Mouse (Mus musculus) adrenal gland, postnatal 4 days (tissue): Measurements from ENCODE around the gene Map4k2. TPM values are rescaled to one million over a fixed set of nuclear protein-coding genes. Genes with fewer than 3 reads are reported as not detected.

ENCODE experiments used
- DNase-seq, 2 experiments: peaks; one replicate each; pipeline ENCODE4 v3.0.0; 2021 to 2022; ENCODE audit warnings: low spot score in 2 of 2, mixed read lengths in 2 of 2
- total RNA-seq, 2 experiments: library from RNA; stranded (reverse); gene quantifications; 2 replicates each; pipeline ENCODE4 v1.2.3; 2021

Map4k2 gene
- total RNA-seq, 2 experiments from 2014 or later, result 61.1 to 62.0 TPM

DNA sequence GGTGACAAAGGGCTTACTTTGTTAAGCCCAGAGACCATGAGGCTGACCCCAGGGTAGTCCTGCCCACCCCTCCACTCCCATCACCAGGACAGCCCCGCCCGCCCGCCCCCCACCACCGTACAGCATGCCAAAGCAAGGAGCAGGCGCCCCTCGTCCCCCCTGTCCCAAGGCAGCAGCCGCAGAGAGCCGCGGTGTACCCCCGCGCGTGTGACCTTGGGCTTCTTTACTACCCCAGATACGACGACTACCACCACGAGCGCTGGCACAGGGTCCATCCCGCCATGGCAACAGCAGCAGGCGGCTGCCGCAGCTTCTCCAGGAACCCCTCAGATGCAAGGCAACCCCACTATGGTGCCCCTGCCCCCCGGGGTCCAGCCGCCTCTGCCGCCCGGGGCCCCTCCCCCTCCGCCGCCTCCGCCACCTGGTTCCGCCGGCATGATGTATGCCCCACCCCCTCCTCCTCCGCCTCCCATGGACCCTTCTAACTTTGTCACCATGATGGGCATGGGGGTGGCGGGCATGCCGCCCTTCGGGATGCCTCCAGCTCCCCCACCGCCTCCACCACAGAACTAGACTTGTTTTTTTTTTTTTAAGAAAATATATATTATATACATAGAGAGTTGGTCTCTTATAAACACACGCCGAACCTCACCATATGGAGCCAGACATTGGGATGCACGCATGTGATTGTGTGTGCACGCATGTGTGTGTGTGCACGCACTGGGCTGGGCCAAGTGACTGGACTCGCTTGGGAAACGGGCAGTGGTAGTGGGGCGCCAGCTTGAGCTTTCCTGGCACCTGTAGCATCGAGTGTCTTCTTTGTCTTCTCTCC is 34.7 kb downstream of the Map4k2 start:
- no peak for DNase-seq

GRCm38 (mm10) chr19:6376255-6376564 is 35.3 kb downstream of the Map4k2 start:
- DNase-seq, result peak in 1 of 2 experiments; percentile 66

DNA sequence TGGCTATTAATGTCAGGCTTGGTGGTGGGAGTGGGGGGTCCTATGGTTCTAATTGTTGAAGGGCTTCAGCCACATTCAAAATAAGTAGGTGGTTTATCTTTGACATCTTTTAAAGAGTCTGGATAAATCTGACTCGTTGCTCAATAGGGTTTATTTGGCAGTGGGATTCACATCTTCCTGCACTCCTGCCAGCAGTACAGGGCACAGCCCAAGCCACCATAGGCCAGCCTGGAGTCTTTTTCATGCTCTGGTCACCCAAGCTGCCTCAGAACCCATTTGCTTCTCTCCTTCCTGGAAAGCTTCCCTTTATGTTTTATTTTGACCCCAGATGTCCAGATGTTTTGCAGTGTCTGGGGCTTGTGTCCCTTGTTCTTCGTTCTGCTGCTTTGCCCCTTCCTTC is 35.7 kb downstream of the Map4k2 start:
- DNase-seq, result no peak

- no peak for DNase-seq
These were observed 36.5 kb downstream of the Map4k2 start for GRCm38 (mm10) chr19:6377327-6378040.

DNA sequence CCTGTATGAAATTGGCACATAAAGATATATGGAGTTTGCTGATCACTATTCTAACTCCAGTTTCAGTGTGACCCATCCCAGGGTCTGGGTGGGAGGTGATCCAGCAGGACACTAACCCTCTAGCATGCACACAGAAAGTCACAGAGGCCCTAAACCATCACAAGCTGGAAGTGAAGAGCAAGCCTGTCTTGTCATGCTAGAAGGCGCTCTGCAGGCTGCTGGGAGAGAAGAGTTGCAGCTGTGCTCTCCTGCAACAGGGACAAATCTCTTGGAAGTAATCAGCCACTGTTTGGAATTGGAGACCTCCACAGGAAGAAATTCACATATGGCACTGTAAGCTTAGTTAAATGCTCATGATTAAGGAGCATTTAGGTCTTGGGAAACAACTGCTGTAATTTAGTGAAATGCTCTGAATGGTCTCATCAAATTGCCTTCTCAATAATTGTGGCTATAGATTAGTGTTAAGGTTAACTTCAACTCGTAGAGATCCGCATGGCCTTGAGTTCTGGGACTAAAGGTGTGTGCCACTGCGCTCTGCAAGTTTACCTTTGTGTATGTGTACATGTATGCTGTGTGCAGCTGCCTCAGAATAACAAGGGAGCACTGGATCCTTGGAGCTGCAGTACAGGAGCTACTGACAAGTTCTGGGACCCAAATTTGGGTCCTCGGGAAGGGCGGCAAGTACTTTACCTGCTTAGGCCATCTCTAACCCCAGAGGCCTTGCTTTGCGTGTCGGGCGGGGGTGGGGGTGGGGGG is 39.7 kb downstream of the Map4k2 start:
- no peak for DNase-seq

GRCm38 (mm10) chr19:6381238-6381637 is 40.3 kb downstream of the Map4k2 start:
- no peak for DNase-seq

DNA sequence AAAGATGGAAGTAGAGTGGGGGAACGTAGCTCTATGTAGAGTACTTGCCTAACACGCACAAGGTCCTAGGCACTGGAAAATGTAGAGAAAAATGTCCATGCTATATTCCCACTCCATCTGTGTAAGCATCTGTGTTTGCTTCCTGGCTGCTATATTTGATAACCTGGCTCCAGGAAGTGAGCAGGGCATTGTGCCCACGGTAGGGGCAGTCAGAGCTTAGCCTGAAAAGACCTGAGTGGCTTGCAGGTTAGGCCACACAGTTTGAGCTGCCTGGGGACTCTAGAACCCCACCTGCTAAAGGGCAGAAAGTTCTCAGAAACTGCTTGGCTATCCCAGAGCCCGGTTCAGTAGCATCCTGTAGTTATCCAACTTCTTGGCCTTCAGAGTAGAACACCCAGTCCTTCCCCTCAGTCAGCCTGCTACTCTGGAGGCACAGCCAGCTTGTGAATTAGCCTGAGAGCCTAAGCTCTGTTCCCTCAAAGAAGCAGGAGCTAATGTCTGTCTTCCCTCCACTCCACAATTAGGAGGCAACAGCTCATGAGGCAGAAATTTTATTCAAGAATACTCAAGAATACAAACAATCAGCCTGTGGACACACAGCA is 41.5 kb downstream of the Map4k2 start:
- no peak for DNase-seq

- no peak for DNase-seq
These were observed 42.5 kb downstream of the Map4k2 start for GRCm38 (mm10) chr19:6383470-6383869.

GRCm38 (mm10) chr19:6384128-6384527 is 43.2 kb downstream of the Map4k2 start, which contains the start of gene Pygm:
Pygm (plus strand) TSS chr19:6384399.
- DNase-seq, result no peak

DNA sequence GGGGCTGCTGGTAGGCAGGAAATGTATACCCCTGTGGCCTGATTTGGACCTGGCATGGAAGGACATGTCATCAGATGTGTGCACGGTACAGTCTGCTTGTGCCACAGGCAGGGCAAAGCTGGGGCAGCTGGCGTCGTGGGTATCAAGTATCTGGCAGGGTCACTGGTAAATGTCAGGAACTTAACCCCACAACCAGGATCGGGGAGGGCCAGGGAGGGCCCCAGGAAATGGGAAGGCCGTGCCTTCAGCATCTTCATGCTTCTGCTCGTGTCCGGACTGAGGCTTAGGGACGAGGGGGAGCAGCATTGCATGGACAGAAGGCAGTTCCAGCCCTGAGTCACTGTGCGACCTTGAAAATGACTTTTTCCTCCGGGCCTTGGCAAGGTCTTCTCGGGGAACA is 44.0 kb downstream of the Map4k2 start:
- DNase-seq, result no peak

DNA sequence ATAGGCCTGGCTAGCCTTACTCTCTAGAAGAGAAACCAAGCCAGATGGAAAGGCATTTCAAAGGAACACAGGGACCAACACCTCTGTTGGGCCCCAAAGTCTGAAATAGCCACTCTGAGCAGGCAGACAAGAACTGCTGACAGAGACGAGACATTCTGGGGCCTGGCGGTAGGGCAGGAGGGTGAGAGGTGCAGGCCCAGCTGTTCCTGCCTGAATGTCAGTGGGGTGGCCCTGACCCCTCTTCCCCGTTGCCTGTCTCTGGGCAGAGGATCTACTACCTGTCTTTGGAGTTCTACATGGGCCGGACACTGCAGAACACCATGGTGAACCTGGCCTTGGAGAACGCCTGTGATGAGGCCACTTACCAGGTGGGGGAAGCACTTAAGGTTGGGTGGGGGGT is 44.5 kb downstream of the Map4k2 start:
- no peak for DNase-seq

DNA sequence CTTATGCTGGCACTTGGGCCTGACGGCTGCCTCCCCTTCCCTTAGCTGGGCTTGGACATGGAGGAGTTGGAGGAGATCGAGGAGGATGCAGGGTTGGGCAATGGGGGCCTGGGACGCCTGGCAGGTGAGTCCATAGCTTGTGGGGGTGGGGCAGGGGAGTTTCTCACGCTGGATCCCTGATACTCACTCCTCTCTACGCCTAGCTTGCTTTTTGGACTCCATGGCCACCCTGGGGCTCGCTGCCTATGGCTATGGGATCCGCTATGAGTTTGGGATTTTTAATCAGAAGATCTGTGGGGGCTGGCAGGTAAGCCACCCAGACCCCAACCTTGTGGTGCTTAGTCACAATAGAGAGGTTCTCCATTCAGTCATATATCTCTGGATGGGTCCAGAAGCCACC is 44.9 kb downstream of the Map4k2 start:
- DNase-seq, result no peak

DNA sequence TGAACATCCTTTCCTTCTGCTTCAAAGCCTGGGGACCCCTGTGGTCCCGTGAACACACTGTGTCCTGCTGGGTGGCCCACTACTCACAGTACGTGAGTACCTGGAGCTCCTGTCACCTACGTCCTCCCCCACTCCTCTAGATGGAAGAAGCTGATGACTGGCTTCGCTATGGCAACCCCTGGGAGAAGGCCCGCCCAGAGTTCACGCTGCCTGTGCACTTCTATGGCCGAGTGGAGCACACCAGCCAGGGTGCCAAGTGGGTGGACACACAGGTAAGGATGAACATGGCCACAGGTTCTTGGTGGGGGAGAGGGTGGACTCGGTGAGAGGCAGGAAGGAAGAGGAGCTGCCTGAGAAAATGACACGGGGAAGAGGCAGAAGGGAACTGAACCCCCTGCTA is 45.3 kb downstream of the Map4k2 start:
- no peak for DNase-seq

DNA sequence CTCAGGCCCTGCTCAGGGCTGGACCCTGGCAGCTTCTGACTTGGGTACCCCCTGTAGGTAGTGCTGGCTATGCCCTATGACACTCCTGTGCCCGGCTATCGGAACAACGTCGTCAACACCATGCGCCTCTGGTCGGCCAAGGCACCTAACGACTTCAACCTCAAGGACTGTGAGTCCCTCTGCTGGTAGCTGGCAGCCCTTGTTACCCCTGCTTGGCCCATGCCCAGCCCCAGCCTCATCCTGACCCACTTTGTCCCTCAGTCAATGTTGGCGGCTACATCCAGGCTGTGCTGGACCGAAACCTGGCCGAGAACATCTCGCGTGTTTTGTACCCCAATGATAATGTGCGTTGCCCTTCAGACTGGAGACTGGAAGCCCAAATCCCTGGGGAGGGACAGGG is 47.1 kb downstream of the Map4k2 start:
- no peak for DNase-seq

DNA sequence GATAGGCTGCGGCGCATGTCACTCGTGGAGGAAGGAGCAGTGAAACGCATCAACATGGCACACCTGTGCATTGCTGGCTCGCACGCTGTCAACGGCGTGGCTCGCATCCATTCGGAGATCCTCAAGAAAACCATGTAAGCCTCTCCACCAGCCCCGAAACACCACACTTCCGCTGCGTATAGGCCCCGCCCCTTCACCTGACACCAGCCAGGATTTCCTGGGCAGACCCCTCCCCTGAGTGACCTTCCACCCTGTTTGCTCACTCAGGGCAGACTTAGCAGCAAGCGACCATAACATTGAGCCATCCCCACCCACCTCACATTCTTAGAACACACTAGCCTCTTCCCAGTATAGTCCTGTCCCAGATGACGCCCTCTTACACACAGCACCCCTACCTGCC is 48.9 kb downstream of the Map4k2 start:
- DNase-seq, result no peak

DNA sequence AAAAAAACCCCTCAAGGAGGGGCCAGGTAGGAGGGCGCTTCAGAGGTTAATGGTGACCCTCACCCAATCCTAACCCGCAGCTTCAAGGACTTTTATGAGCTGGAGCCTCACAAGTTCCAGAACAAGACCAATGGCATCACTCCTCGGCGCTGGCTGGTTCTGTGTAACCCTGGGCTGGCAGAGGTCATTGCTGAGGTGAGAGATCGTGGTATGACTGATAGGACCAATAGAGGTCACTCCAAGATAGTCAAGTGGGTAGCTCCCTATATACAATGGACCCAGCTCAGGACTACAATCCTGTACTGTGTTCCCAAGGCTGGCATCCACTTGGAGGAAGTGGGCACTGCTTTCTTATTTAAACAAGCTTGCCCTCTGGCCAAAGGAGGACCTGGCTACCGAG is 49.3 kb downstream of the Map4k2 start:
- no peak for DNase-seq

- DNase-seq, result no peak
These were observed 51.9 kb downstream of the Map4k2 start for GRCm38 (mm10) chr19:6392743-6393393.

DNA sequence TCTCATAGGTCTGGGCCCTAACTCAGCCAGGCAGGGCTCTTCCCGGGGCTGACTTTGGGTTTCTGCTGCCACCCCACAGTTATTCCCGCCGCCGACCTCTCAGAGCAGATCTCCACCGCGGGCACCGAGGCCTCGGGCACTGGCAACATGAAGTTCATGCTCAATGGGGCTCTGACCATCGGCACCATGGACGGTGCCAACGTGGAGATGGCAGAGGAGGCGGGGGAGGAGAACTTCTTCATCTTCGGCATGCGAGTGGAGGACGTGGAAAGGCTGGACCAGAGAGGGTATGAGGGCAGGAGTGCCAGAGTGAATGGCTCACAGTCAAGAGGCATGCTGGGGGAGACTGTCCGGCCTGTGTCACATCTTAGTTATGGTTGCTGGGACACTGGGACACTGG is 52.7 kb downstream of the Map4k2 start:
- no peak for DNase-seq

- DNase-seq, result no peak
These were observed 55.3 kb downstream of the Map4k2 start for GRCm38 (mm10) chr19:6396237-6396636.

DNA sequence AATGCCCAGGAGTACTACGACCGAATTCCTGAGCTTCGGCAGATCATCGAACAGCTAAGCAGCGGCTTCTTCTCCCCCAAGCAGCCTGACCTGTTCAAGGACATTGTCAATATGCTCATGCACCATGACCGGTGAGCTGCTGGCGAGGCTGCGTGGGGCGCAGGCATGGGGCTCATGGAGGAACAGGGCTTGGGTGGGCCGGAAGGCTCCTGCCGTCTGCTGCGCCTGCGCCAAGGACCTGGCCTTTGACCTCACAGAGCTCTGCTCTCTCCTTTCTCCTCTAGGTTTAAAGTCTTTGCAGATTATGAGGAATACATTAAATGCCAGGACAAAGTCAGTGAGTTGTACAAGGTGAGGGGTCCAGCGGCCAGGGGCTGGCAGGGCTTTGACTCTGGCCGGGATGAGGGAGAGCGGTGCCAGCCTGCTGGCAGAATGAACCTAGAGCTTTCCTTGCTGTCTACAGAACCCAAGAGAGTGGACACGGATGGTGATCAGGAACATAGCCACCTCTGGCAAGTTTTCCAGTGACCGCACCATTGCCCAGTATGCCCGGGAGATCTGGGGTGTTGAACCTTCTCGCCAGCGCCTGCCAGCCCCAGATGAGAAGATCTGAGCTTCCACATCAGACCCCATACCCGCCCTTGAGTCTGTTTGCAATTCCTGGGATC is 56.8 kb downstream of the Map4k2 start:
- no peak for DNase-seq
